Mouse (Mus musculus) activated CD4-positive, CD25-positive, alpha-beta regulatory T cell, adult 9 weeks (primary cell): ENCODE measurements around the gene Btbd10. TPM values are rescaled to one million over a fixed set of nuclear protein-coding genes. Genes with fewer than 3 reads are reported as not detected.

Experiments used
- polyA plus RNA-seq: library from polyadenylated mRNA; unstranded; fragments of 100-300 nt; shearing (Covaris generic); gene quantifications from one replicate; pipeline ENCODE4 v1.2.1, GENCODE M21; 2017

Btbd10 gene
- polyA plus RNA-seq: 28.2 TPM

GRCm38 (mm10) chr7:113368746-113369619 lies at the start of gene Btbd10:
TSS of gene Btbd10 (minus strand) at chr7:113369392.

GRCm38 (mm10) chr7:113388470-113388869 lies 19.3 kb upstream of the Btbd10 start, which contains the start of gene Pth:
TSS of gene Pth (minus strand) at chr7:113388570.

Other genes with a start within 250 kb of the Btbd10 start
- gene Arntl, start 161.9 kb downstream of the Btbd10 start, polyA plus RNA-seq: 30.4 TPM
- not detected for gene Pth, start 19.2 kb upstream of the Btbd10 start, polyA plus RNA-seq
- 93.5 TPM for gene Far1, start 144.4 kb upstream of the Btbd10 start, polyA plus RNA-seq